Mouse (Mus musculus) myocyte (in vitro differentiated cells): ENCODE measurements around the gene Ift140.

ENCODE experiments used
- E2F4 ChIP-seq: IDR thresholded peaks from one replicate; pipeline ENCODE4 v1.6.1; 2011; ENCODE audit warnings: mild to moderate bottlenecking, control low read depth, moderate library complexity; ENCODE audit not compliant: insufficient read depth
- POLR2A ChIP-seq: IDR thresholded peaks from one replicate; pipeline ENCODE4 v1.6.1; 2011; ENCODE audit warnings: low read depth, mild to moderate bottlenecking, control low read depth, moderate library complexity; ENCODE audit not compliant: insufficient read length

- TF ChIP-seq POLR2A: no peak
- no peak for TF ChIP-seq E2F4
These were observed 93.7 kb downstream of the Ift140 start for GRCm38 (mm10) chr17:25109578-25109977.
